Mouse (Mus musculus): ENCODE measurements around the gene Rnf222. TPM values are rescaled to one million over a fixed set of nuclear protein-coding genes. Genes with fewer than 3 reads are reported as not detected.

Gene Rnf222
- total and polyA plus RNA-seq, 3 experiments = 0.23 to 0.28 TPM; not detected in 1

DNA sequence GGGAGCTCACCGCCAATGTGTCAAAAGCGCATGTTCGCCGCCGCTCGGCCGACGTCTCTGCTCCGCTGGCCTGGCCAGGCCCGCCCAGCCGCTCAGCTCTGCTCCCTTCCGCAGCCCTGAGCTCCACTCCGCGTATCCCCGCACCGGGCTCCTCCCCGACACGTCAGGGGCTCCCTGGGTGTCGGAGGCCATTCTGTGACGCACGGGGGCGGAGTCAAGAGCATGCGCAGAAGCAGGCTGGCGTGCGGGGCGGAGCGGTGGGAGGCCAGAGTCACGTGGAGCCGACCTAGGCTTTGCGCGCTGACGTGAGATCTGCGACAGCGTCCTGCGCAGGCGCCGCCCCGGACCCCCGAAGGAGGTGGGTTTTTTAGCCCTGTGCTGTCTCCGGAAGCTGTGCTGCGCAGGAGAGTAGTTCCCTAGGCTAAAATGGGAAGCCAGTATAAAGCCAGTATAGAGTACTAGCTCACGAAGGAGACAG is 35.4 kb upstream of the Rnf222 start (continued):
- TF ChIP-seq ETS1 (IDR thresholded peaks at IDR 0.05; ENCODE audit: low read depth, low read length) (peak; percentile 86), USF1 (IDR thresholded peaks at IDR 0.05; ENCODE audit: low read depth, low read length) (peak; percentile 100)

DNA sequence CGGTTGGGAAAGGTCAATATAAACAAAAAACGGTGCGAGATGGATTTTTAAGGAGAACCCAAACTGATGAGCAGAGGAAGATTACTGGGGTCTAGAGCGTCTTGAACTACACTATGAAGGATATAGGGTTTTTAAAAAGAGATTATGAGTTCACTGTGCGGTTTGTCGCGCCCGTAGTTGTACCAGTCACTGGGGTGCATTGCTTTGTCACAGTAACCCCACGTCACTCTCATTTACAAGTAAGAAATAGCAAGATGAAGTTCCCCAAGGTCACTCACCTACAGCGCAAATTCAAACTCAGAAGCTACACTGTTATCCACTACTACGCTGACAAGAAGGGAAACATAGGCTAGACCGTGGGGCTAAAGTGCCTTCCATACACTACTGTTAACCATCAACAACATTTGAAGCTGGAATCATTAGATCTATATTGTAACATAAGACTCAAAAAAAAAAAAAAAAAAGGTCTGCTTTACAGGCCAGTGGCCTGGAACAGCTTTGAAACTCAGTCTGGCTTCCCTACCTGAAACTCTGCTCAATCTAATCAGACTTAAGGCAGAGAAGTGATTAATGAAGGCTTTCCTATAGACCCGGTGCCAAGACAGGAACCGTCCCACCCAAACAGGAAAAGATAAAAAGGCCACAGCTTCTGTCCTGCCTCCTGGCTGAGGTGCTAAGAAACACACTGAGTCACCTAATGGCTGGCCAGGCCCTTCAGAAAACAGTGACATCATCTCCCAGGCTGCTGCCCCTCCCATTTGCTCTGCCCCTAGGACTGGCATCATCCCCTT is 34.5 kb upstream of the Rnf222 start:
- Histone ChIP-seq H3K9ac (ENCODE audit: control insufficient read depth, low read depth, low read length, poor library complexity, severe bottlenecking) (peak overlapping the region; percentile 78), H3K27ac (ENCODE audit: control insufficient read depth, low read depth, low read length) (peak overlapping the region; percentile 91), H3K9me3 (replicated peaks; ENCODE audit: insufficient read depth, low read length) (no peaks in the 10 kb centered on the region), H3K4me1 (ENCODE audit: control insufficient read depth in 1 of 2, insufficient read depth in 2 of 2, low read length in 2 of 2) (peaks cover 13 to 37% of the 10 kb centered on the region in 2 experiments), H3K4me3 (ENCODE audit: control insufficient read depth in 1 of 2, insufficient read depth in 1 of 2, low read depth in 2 of 2, low read length in 2 of 2) (peak overlapping the region; percentile 44 to 79), H3K36me3 (ENCODE audit: control insufficient read depth in 1 of 2, insufficient read depth in 2 of 2, low read length in 2 of 2) (peaks cover 4 to 37% of the 10 kb centered on the region in 2 experiments), H3K79me2 (ENCODE audit: control insufficient read depth, insufficient read depth, low read length, poor library complexity) (peaks cover 33% of the 10 kb centered on the region), H3K27me3 (ENCODE audit: control insufficient read depth in 1 of 2, insufficient read depth in 2 of 2, low read length in 2 of 2) (no peaks in the 10 kb centered on the region)
- peak; percentile 94 for DNase-seq (ENCODE audit: low read depth, low spot score)
- TF ChIP-seq MYB (IDR thresholded peaks at IDR 0.05; ENCODE audit: low read depth, low read length) (peak; percentile 68; the same call in 1 of the 2 replicates), POLR2AphosphoS2 (IDR thresholded peaks at IDR 0.05; ENCODE audit: low read length) (no peak), GABPA (IDR thresholded peaks at IDR 0.05; ENCODE audit: low read depth, low read length) (no peak), UBTF (IDR thresholded peaks at IDR 0.05; ENCODE audit: borderline replicate concordance, insufficient read depth, low read depth, low read length) (no peak), KAT2A (conservative IDR thresholded peaks at IDR 0.05; ENCODE audit: low read depth, low read length) (no peak), NELFE (IDR thresholded peaks at IDR 0.05; ENCODE audit: low read depth, low read length) (peak; percentile 48; the same call in 1 of the 2 replicates), RAD21 (IDR thresholded peaks at IDR 0.05; ENCODE audit: low read depth, low read length) (no peak), USF1 (IDR thresholded peaks at IDR 0.05; ENCODE audit: low read depth, low read length) (0 out of 2 replicates have a peak, but pooled peaks have one; percentile 22), POLR2AphosphoS5 (IDR thresholded peaks at IDR 0.05; ENCODE audit: borderline replicate concordance, low read depth, low read length) (no peak), ZNF384 (IDR thresholded peaks at IDR 0.05; ENCODE audit: low read depth, low read length) (peak; percentile 97), TBP (IDR thresholded peaks at IDR 0.05; ENCODE audit: low read depth, low read length) (peak; percentile 82; the same call in 1 of the 2 replicates), TAL1 (IDR thresholded peaks at IDR 0.05; ENCODE audit: low read length) (peak; percentile 50), MYC (IDR thresholded peaks at IDR 0.05; ENCODE audit: low read depth, low read length) (peak; percentile 79), USF2 (IDR thresholded peaks at IDR 0.05; ENCODE audit: borderline replicate concordance in 1 of 2, insufficient read depth in 1 of 2, low read depth in 1 of 2, low read length in 2 of 2) (no peak), SMC3 (IDR thresholded peaks at IDR 0.05; ENCODE audit: low read depth, low read length) (no peak), MAZ (IDR thresholded peaks at IDR 0.05; ENCODE audit: low read depth, low read length) (0 out of 2 replicates have a peak, but pooled peaks have one; percentile 56), HCFC1 (IDR thresholded peaks at IDR 0.05; ENCODE audit: low read depth, low read length) (peak; percentile 69), JUND (IDR thresholded peaks at IDR 0.05; ENCODE audit: low read depth, low read length) (peak; percentile 81; the same call in 1 of the 2 replicates), ZKSCAN1 (IDR thresholded peaks at IDR 0.05; ENCODE audit: low read depth, low read length) (no peak), ETS1 (IDR thresholded peaks at IDR 0.05; ENCODE audit: low read depth, low read length) (peak; percentile 99), CTCF (IDR thresholded peaks at IDR 0.05 in 2 of 3, conservative IDR thresholded peaks at IDR 0.05 in 1 of 3; ENCODE audit: control insufficient read depth in 1 of 3, insufficient read depth in 1 of 3, low read depth in 2 of 3, low read length in 3 of 3, poor library complexity in 1 of 3, severe bottlenecking in 1 of 3) (no peak), GATA1 (IDR thresholded peaks at IDR 0.05; ENCODE audit: low read depth, low read length) (peak; percentile 98), MXI1 (IDR thresholded peaks at IDR 0.05; ENCODE audit: low read depth, low read length) (peak; percentile 63; the same call in 1 of the 2 replicates), MEF2A (IDR thresholded peaks at IDR 0.05; ENCODE audit: extremely low read depth, insufficient replicate concordance, low read depth, low read length, poor library complexity, severe bottlenecking) (no peak), CHD1 (IDR thresholded peaks at IDR 0.05; ENCODE audit: low read depth, low read length) (peak; percentile 12; the same call in 1 of the 2 replicates), SIN3A (IDR thresholded peaks at IDR 0.05; ENCODE audit: low read length) (peak; percentile 97), EP300 (IDR thresholded peaks at IDR 0.05; ENCODE audit: low read depth in 1 of 2, low read length in 2 of 2) (peak; percentile 97 to 98), NRF1 (IDR thresholded peaks at IDR 0.05; ENCODE audit: insufficient read depth, low read depth, low read length, poor library complexity, severe bottlenecking) (no peak), ELF1 (IDR thresholded peaks at IDR 0.05; ENCODE audit: low read depth, low read length) (peak; percentile 69), BHLHE40 (IDR thresholded peaks at IDR 0.05; ENCODE audit: borderline replicate concordance, low read depth, low read length) (peak; percentile 63; the same call in 1 of the 2 replicates), E2F4 (IDR thresholded peaks at IDR 0.05; ENCODE audit: borderline replicate concordance, low read depth, low read length) (no peak)

Measured in MEL (cell line).